ENCODE assay signal across 19 mouse cellular contexts in genomic region chr10:99581074-99581473, GRCm38 (mm10).
DNase-seq lines count a peak whose midpoint lies in the region; ATAC-seq lines count a peak whose summit lies in the region.
"Had no signal": no experiment of that assay in that cellular context is flagged by ENCODE, and none has a peak within 500 bp of the region (broad histone marks: within the 10 kb centered on the region; RNA-seq: fewer than 3 reads in every experiment).

No protein-coding gene starts in this region.

- peak; percentile 92 for ATAC-seq in frontal cortex, adult (ENCODE audit: low TSS enrichment)
- peak; percentile 83 to 86 for ATAC-seq in hematopoietic stem cell, adult 5-6 weeks (replicated peaks in 1 of 2; ENCODE audit: insufficient read depth in 1 of 2, low FRiP score in 2 of 2, low TSS enrichment in 1 of 2, low read depth in 1 of 2, poor library complexity in 2 of 2, severe bottlenecking in 2 of 2)
- ATAC-seq: hindbrain, embryonic 16.5 days; midbrain, embryonic 16.5 days had no signal

- no peak for DNase-seq in frontal cortex, postnatal 36 days (ENCODE audit: low spot score in 2 of 2)
- peak; percentile 35 for DNase-seq in right cerebral cortex, adult 18-20 months
- no peak for DNase-seq in right cerebral cortex, postnatal 25 days
- DNase-seq in naive thymus-derived CD4-positive, alpha-beta T cell, adult 2 months (ENCODE audit: low read depth) = peak; percentile 48
- DNase-seq in spleen, postnatal 10 days (ENCODE audit: low spot score in 2 of 2) = no peak
- no peak for DNase-seq in urinary bladder, adult 2 months (ENCODE audit: low spot score)
- DNase-seq: adrenal gland, adult 2 months; cerebellum, postnatal 10 days; embryo, embryonic 11 days; gastrocnemius, postnatal 10 days; heart, adult 2 months; heart, postnatal 4 days; kidney, adult 11 months; left cerebral cortex, postnatal 4 days; thymus, adult 18-20 months had no signal

Comparison
In these comparisons a context has a peak if more than half of its experiments do, and no peak if none do; other contexts are left out.
1. DNase-seq: peak in right cerebral cortex, adult 18-20 months (single experiment) and naive thymus-derived CD4-positive, alpha-beta T cell, adult 2 months (single experiment); none in frontal cortex, postnatal 36 days (0 of 2), right cerebral cortex, postnatal 25 days (single experiment), spleen, postnatal 10 days (0 of 2) and urinary bladder, adult 2 months (single experiment).